Mouse (Mus musculus): ENCODE data around the gene Ppp3cb.
A peak's percentile ranks its signal among the peaks of the same experiment; 100 is the strongest.

The Ppp3cb gene

GRCm38 (mm10) chr14:20481211-20481610, 65.2 kb downstream of the Ppp3cb start:
- no peak for DNase-seq (ENCODE audit: low read depth in 1 of 2, low spot score in 2 of 2)

GRCm38 (mm10) chr14:20480195-20480579, 66.2 kb downstream of the Ppp3cb start:
- DNase-seq (ENCODE audit: low read depth in 1 of 2, low spot score in 2 of 2), result no peak

GRCm38 (mm10) chr14:20479291-20480194, 66.8 kb downstream of the Ppp3cb start, which contains the start of gene Anxa7:
Gene Anxa7 (minus strand): TSS chr14:20480133.
- peak in 1 of 2 experiments; percentile 7 for DNase-seq (ENCODE audit: low read depth in 1 of 2, low spot score in 2 of 2)

GRCm38 (mm10) chr14:20478801-20479200, 67.6 kb downstream of the Ppp3cb start:
- peak; percentile 20 to 41 for DNase-seq (ENCODE audit: low read depth in 1 of 2, low spot score in 2 of 2)

GRCm38 (mm10) chr14:20478385-20478784, 68.0 kb downstream of the Ppp3cb start:
- no peak for DNase-seq (ENCODE audit: low read depth in 1 of 2, low spot score in 2 of 2)

GRCm38 (mm10) chr14:20477261-20478025, 68.9 kb downstream of the Ppp3cb start:
- DNase-seq (ENCODE audit: low read depth in 1 of 2, low spot score in 2 of 2), result no peak

GRCm38 (mm10) chr14:20460216-20460615, 86.2 kb downstream of the Ppp3cb start:
- DNase-seq (ENCODE audit: low read depth in 1 of 2, low spot score in 2 of 2), result no peak

- no peak for DNase-seq (ENCODE audit: low read depth in 1 of 2, low spot score in 2 of 2)
These were observed 88.0 kb downstream of the Ppp3cb start for GRCm38 (mm10) chr14:20458378-20458777.

- no peak for DNase-seq (ENCODE audit: low read depth in 1 of 2, low spot score in 2 of 2)
These were observed 93.4 kb downstream of the Ppp3cb start for GRCm38 (mm10) chr14:20452929-20453328.

- DNase-seq (ENCODE audit: low read depth in 1 of 2, low spot score in 2 of 2), result no peak
These were observed 94.5 kb downstream of the Ppp3cb start, which contains the start of gene Cfap70 for GRCm38 (mm10) chr14:20451765-20452331. Gene Cfap70 (minus strand): TSS chr14:20452226.

GRCm38 (mm10) chr14:20451302-20451701, 95.1 kb downstream of the Ppp3cb start:
- no peak for DNase-seq (ENCODE audit: low read depth in 1 of 2, low spot score in 2 of 2)

Data from monocyte, adult 2 months (primary cell).